Mouse (Mus musculus) heart, postnatal 0 days (tissue): ENCODE results near the gene Rps6ka5.

Source experiments
- CTCF ChIP-seq: IDR thresholded peaks from 2 replicates; pipeline ENCODE4 v1.5.1; 2016; ENCODE audit warnings: antibody characterized with exemption, control low read depth, low read depth
- EP300 ChIP-seq: IDR thresholded peaks from 2 replicates; pipeline ENCODE4 v1.6.1; 2016; ENCODE audit warnings: antibody characterized with exemption, low read depth

DNA sequence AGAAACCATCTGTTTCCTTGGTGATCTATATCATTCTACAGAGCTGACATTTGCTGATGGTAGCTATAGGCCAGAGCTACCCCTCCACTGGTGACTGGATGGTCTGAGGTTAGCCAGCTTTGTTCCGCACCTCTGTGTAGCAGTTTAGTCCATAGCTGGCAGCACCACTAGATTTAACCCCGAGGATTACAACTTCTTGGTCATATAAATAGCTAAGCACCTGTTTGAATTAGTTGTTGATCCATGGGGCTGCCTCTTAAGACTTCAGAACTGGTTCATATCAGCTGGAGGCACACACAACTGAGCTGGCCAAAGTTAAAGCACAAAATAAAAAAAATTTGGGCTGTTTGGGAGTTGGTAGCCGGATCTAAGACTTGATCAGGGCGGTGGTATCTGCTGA lies 193.6 kb downstream of the Rps6ka5 start:
- TF ChIP-seq EP300 (no peak), CTCF (no peak)
